Mouse (Mus musculus) stomach, postnatal 0 days (tissue): ENCODE results near the gene Tmed8.

Source experiments
- CTCF ChIP-seq: IDR thresholded peaks from 2 replicates; pipeline ENCODE4 v1.5.1; 2016; ENCODE audit warnings: antibody characterized with exemption, low read depth, mild to moderate bottlenecking, moderate library complexity
- EP300 ChIP-seq: optimal IDR thresholded peaks from 2 replicates; pipeline ENCODE3; 2016; ENCODE audit warnings: antibody characterized with exemption

- TF ChIP-seq CTCF (no peak), EP300 (no peak)
Observed at GRCm38 (mm10) chr12:87147395-87148089, 52.7 kb downstream of the Tmed8 start, which contains the start of gene Pomt2.
